Comparison of ENCODE assay signal across 13 mouse cellular contexts in the genomic region with DNA sequence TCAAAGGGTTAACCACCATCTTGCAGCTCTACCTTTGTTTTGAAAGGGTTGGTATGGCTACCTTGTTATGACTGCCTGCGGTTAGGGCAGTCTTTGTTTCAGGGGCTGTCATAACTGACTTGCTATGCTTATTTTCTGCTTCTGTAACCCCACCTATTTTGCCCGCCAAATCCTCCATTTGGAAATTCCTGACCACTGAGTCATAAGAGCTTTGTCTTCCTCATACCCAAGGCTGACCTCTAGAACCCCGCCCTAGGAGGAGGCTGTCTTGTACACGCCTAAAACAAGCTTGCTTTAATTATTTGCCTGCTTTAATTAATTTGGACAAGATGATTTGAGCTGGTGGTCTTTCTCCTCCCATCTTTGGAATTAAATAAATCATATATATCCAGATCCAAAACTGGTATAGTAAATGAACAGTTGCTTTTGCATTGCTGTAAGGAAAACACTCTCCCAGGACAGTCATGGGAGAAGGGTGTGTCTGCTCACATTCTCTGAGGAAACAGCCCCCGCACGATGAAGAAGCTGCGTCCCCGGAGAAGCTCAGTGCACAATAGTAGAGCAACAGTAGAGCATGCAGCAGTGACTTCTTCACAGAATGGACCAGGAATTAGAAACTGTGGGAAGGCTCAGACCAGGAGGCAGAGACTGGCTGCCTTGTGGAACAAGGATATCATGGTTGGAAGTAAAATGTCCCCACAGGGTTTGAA.
DNase-seq lines count a peak whose midpoint lies in the region; ATAC-seq and TF ChIP-seq lines count a peak whose summit lies in the region.
"Had no signal": no experiment of that assay in that cellular context is flagged by ENCODE, and none has a peak within 500 bp of the region (broad histone marks: within the 10 kb centered on the region; RNA-seq: fewer than 3 reads in every experiment).

No protein-coding gene starts in this region.

- peak; percentile 28 for DNase-seq in gastrocnemius, adult 18-20 months (ENCODE audit: low spot score)
- DNase-seq in gastrocnemius, postnatal 10 days: no peak
- peak; percentile 55 to 62 for DNase-seq in lung, adult 18-20 months
- DNase-seq in lung, postnatal 14 days: no peak
- DNase-seq in stomach, postnatal 0 days (ENCODE audit: low spot score): peak; percentile 41
- no peak for DNase-seq in right cerebral cortex, adult 18-20 months
- DNase-seq in spleen, postnatal 4 days (ENCODE audit: low spot score in 2 of 2): no peak
- DNase-seq: cerebellum, postnatal 36 days; liver, postnatal 0 days; midbrain, embryonic 14.5 days had no signal

- H3K9me3 ChIP-seq in stomach, postnatal 0 days (ENCODE audit: control insufficient read depth, low read length): no peaks in the 10 kb centered on the region
- H3K9me3 ChIP-seq: forebrain, embryonic 10.5 days; hindbrain, embryonic 15.5 days had no signal

- no peak overlapping the region for H3K4me3 ChIP-seq in embryonic fibroblast, embryonic 13.5 days (ENCODE audit: insufficient read depth, low read length)
- H3K4me3 ChIP-seq in stomach, postnatal 0 days (ENCODE audit: low read depth, low read length): no peak overlapping the region
- H3K4me3 ChIP-seq: forebrain, embryonic 10.5 days; hindbrain, embryonic 15.5 days had no signal

- no peaks in the 10 kb centered on the region for H3K36me3 ChIP-seq in stomach, postnatal 0 days (ENCODE audit: control insufficient read depth, insufficient read depth, low read length)
- H3K36me3 ChIP-seq: hindbrain, embryonic 15.5 days had no signal

- ATAC-seq in stomach, postnatal 0 days (ENCODE audit: low FRiP score, low TSS enrichment): peak; percentile 75
- ATAC-seq: liver, postnatal 0 days had no signal

- TF ChIP-seq CTCF in embryonic fibroblast, embryonic 13.5 days (IDR thresholded peaks at IDR 0.05; ENCODE audit: borderline replicate concordance, insufficient read depth, low read length): no peak
- no peak for TF ChIP-seq CTCF in stomach, postnatal 0 days (IDR thresholded peaks at IDR 0.05; ENCODE audit: low read depth)

- TF ChIP-seq EP300 in stomach, postnatal 0 days (optimal IDR thresholded peaks at IDR 0.05): no peak

- H3K27me3 ChIP-seq in stomach, postnatal 0 days (ENCODE audit: control insufficient read depth, insufficient read depth, low read length): no peaks in the 10 kb centered on the region
- H3K27me3 ChIP-seq: hindbrain, embryonic 15.5 days had no signal

- peak overlapping the region; percentile 49; the same call in 1 of the 2 replicates for H3K27ac ChIP-seq in embryonic fibroblast, embryonic 13.5 days (ENCODE audit: insufficient read depth, low read length)
- no peak overlapping the region for H3K27ac ChIP-seq in stomach, postnatal 0 days (replicated peaks)
- H3K27ac ChIP-seq: forebrain, embryonic 10.5 days; hindbrain, embryonic 15.5 days had no signal

- no peak overlapping the region for H3K9ac ChIP-seq in stomach, postnatal 0 days (ENCODE audit: low read length)
- H3K9ac ChIP-seq: hindbrain, embryonic 15.5 days; liver, postnatal 0 days had no signal

- 46% methylated on average over 8 of the region's 8 CpGs for WGBS in stomach, postnatal 0 days

- peaks cover 13% of the 10 kb centered on the region for H3K4me1 ChIP-seq in embryonic fibroblast, embryonic 13.5 days (ENCODE audit: control insufficient read depth, insufficient read depth, low read length)
- H3K4me1 ChIP-seq in stomach, postnatal 0 days (replicated peaks; ENCODE audit: control insufficient read depth, insufficient read depth): peaks cover 4% of the 10 kb centered on the region; the same call in 1 of the 2 replicates

- no peak for TF ChIP-seq POLR2A in embryonic fibroblast, embryonic 13.5 days (IDR thresholded peaks at IDR 0.05; ENCODE audit: low read depth, low read length)

- no peak overlapping the region for H3K4me2 ChIP-seq in stomach, postnatal 0 days (replicated peaks; ENCODE audit: low read depth)
- H3K4me2 ChIP-seq: hindbrain, embryonic 15.5 days had no signal

Comparison
In these comparisons a context has a peak if more than half of its experiments do, and no peak if none do; other contexts are left out.
1. DNase-seq: peak in gastrocnemius, adult 18-20 months (single experiment), lung, adult 18-20 months (2 of 2) and stomach, postnatal 0 days (single experiment); none in gastrocnemius, postnatal 10 days (single experiment), lung, postnatal 14 days (single experiment), right cerebral cortex, adult 18-20 months (single experiment) and spleen, postnatal 4 days (0 of 2).